Mouse (Mus musculus): ENCODE data around the gene Lrrc28. TPM values are rescaled to one million over a fixed set of nuclear protein-coding genes. Genes with fewer than 3 reads are reported as not detected.

Lrrc28 gene
- polyA plus RNA-seq, 1 experiment from 2014 or later: 22.1 TPM

- Histone ChIP-seq H3K4me2 (no peak overlapping the region), H3K4me1 (ENCODE audit: control insufficient read depth, insufficient read depth, low read length) (no peaks in the 10 kb centered on the region), H3K27ac (ENCODE audit: low read depth, low read length) (no peak overlapping the region), H3K9ac (ENCODE audit: low read length) (no peak overlapping the region), H3K27me3 (ENCODE audit: control insufficient read depth, insufficient read depth, low read length) (no peaks in the 10 kb centered on the region), H3K36me3 (ENCODE audit: control insufficient read depth, insufficient read depth, low read length) (no peaks in the 10 kb centered on the region), H3K4me3 (ENCODE audit: low read depth, low read length) (no peak overlapping the region), H3K9me3 (ENCODE audit: control insufficient read depth, low read length) (no peaks in the 10 kb centered on the region)
- 83% methylated on average over 5 of the region's 5 CpGs for WGBS
- no peak for DNase-seq (ENCODE audit: low spot score, missing footprints)
- ATAC-seq (ENCODE audit: low FRiP score): no peak
Measured at GRCm38 (mm10) chr7:67486417-67486816, 158.7 kb downstream of the Lrrc28 start.

GRCm38 (mm10) chr7:67483698-67484097, 161.4 kb downstream of the Lrrc28 start:
- Histone ChIP-seq H3K4me3 (ENCODE audit: low read depth, low read length) (no peak overlapping the region), H3K27ac (ENCODE audit: low read depth, low read length) (no peak overlapping the region), H3K4me1 (ENCODE audit: control insufficient read depth, insufficient read depth, low read length) (no peaks in the 10 kb centered on the region), H3K36me3 (ENCODE audit: control insufficient read depth, insufficient read depth, low read length) (no peaks in the 10 kb centered on the region), H3K27me3 (ENCODE audit: control insufficient read depth, insufficient read depth, low read length) (no peaks in the 10 kb centered on the region), H3K9me3 (ENCODE audit: control insufficient read depth, low read length) (no peaks in the 10 kb centered on the region), H3K4me2 (no peak overlapping the region), H3K9ac (ENCODE audit: low read length) (no peak overlapping the region)
- 87% methylated on average over 4 of the region's 4 CpGs for WGBS
- ATAC-seq (ENCODE audit: low FRiP score): no peak
- no peak for DNase-seq (ENCODE audit: low spot score, missing footprints)

DNA sequence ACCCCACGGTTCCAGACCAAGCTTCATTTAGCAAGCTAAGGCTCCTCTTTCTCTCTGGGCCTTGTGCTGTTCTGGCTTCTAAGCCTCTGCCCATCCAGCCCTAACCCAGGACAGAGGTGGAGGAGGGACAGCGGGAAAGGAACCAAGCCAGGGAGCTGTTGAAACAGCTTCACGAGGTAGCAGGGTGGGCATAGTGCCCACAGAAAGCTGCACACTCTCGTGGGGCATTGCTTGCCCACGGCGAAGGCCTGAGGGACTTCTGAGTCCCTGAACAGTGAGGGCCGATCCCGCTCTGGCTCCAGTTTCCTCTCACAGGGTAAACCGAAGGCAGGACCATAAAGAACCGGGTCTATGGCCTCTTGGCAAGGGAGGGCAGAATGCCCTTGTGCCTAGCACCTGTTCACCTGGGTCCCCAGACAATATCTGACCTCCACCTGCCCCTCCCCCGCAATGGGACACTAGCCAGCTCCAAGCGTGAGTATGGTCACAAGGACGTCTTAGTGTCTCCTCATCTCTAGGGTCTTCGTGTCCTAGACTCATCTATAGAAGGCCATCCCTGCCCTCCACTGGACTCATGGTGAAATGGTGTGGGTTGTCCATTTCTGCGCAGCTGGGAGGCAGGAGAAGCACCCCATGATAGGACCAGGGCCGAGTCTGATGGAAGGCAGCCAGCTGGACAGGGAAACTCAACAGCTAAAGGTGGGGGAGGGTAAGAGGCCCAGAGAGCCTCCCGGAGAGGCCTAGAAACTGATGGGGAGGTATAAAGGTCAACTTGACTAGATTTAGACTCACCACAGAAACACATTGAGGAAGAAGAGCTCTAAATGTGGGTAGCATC, 165.3 kb downstream of the Lrrc28 start:
- no peak overlapping the region for H3K9ac ChIP-seq (ENCODE audit: low read length)
- no peak overlapping the region for H3K27ac ChIP-seq (ENCODE audit: low read depth, low read length)

GRCm38 (mm10) chr7:67479168-67479567, 165.9 kb downstream of the Lrrc28 start:
- 73% methylated on average over 5 of the region's 5 CpGs for WGBS
- Histone ChIP-seq H3K9ac (ENCODE audit: low read length) (no peak overlapping the region), H3K27ac (ENCODE audit: low read depth, low read length) (no peak overlapping the region), H3K9me3 (ENCODE audit: control insufficient read depth, low read length) (no peaks in the 10 kb centered on the region), H3K4me2 (no peak overlapping the region), H3K4me1 (ENCODE audit: control insufficient read depth, insufficient read depth, low read length) (no peaks in the 10 kb centered on the region), H3K4me3 (ENCODE audit: low read depth, low read length) (no peak overlapping the region), H3K27me3 (ENCODE audit: control insufficient read depth, insufficient read depth, low read length) (no peaks in the 10 kb centered on the region), H3K36me3 (ENCODE audit: control insufficient read depth, insufficient read depth, low read length) (no peaks in the 10 kb centered on the region)
- DNase-seq (ENCODE audit: low spot score, missing footprints) (no peak), ATAC-seq (ENCODE audit: low FRiP score) (no peak; the same call in 1 of the 2 replicates)

More for the DNA sequence above, 165.3 kb downstream of the Lrrc28 start:
- no peak overlapping the region for H3K4me2 ChIP-seq
- 90% methylated on average over 17 of the region's 17 CpGs for WGBS
- no peaks in the 10 kb centered on the region for H3K9me3 ChIP-seq (ENCODE audit: control insufficient read depth, low read length)
- ATAC-seq (ENCODE audit: low FRiP score) (no peak), DNase-seq (ENCODE audit: low spot score, missing footprints) (no peak)
- H3K27me3 ChIP-seq (ENCODE audit: control insufficient read depth, insufficient read depth, low read length): no peaks in the 10 kb centered on the region
- no peaks in the 10 kb centered on the region for H3K4me1 ChIP-seq (ENCODE audit: control insufficient read depth, insufficient read depth, low read length)
- no peak overlapping the region for H3K4me3 ChIP-seq (ENCODE audit: low read depth, low read length)
- H3K36me3 ChIP-seq (ENCODE audit: control insufficient read depth, insufficient read depth, low read length): no peaks in the 10 kb centered on the region

DNA sequence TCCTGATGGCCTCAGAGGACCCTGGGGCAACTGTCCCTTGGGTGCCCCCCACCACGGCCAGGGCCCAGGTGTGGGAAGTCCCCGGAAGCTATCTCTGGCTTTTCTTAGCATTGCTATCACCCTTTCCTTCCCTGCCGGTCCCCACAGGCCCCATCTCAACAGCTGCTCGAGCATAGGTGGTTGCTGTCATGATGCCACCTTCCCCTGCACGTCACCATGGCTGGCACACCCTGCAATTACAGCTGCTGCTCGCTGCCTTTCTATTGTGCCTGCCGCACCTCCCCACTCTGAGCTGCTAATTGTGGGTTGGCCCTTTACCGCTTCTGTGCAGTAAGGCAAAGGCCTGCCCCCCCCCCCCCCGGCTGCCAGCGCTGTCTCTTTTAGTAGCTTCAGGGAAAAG, 167.1 kb downstream of the Lrrc28 start:
- 62% methylated on average over 8 of the region's 10 CpGs for WGBS
- Histone ChIP-seq H3K4me2 (no peak overlapping the region), H3K27ac (ENCODE audit: low read depth, low read length) (no peak overlapping the region)

GRCm38 (mm10) chr7:67471295-67471694, 173.8 kb downstream of the Lrrc28 start:
- WGBS: 81% methylated on average over 11 of the region's 11 CpGs
- DNase-seq (ENCODE audit: low spot score, missing footprints): no peak
- no peak overlapping the region for H3K9ac ChIP-seq (ENCODE audit: low read length)

More for the DNA sequence above, 167.1 kb downstream of the Lrrc28 start:
- Histone ChIP-seq H3K4me1 (ENCODE audit: control insufficient read depth, insufficient read depth, low read length) (no peaks in the 10 kb centered on the region), H3K4me3 (ENCODE audit: low read depth, low read length) (no peak overlapping the region), H3K9ac (ENCODE audit: low read length) (no peak overlapping the region), H3K27me3 (ENCODE audit: control insufficient read depth, insufficient read depth, low read length) (no peaks in the 10 kb centered on the region), H3K9me3 (ENCODE audit: control insufficient read depth, low read length) (no peaks in the 10 kb centered on the region), H3K36me3 (ENCODE audit: control insufficient read depth, insufficient read depth, low read length) (no peaks in the 10 kb centered on the region)
- ATAC-seq (ENCODE audit: low FRiP score): no peak
- no peak for DNase-seq (ENCODE audit: low spot score, missing footprints)

GRCm38 (mm10) chr7:67468802-67469408, 176.2 kb downstream of the Lrrc28 start:
- DNase-seq (ENCODE audit: low spot score, missing footprints) (no peak), ATAC-seq (ENCODE audit: low FRiP score) (no peak)
- no peak overlapping the region for H3K4me2 ChIP-seq
- no peak overlapping the region for H3K27ac ChIP-seq (ENCODE audit: low read depth, low read length)
- H3K36me3 ChIP-seq (ENCODE audit: control insufficient read depth, insufficient read depth, low read length): no peaks in the 10 kb centered on the region
- 65% methylated on average over 7 of the region's 7 CpGs for WGBS
- no peaks in the 10 kb centered on the region for H3K9me3 ChIP-seq (ENCODE audit: control insufficient read depth, low read length)
- no peaks in the 10 kb centered on the region; the same call in 1 of the 2 replicates for H3K4me1 ChIP-seq (ENCODE audit: control insufficient read depth, insufficient read depth, low read length)
- no peak overlapping the region for H3K4me3 ChIP-seq (ENCODE audit: low read depth, low read length)
- H3K27me3 ChIP-seq (ENCODE audit: control insufficient read depth, insufficient read depth, low read length): no peaks in the 10 kb centered on the region
- H3K9ac ChIP-seq (ENCODE audit: low read length): no peak overlapping the region

More at GRCm38 (mm10) chr7:67471295-67471694, 173.8 kb downstream of the Lrrc28 start:
- H3K4me1 ChIP-seq (ENCODE audit: control insufficient read depth, insufficient read depth, low read length): no peaks in the 10 kb centered on the region
- ATAC-seq (ENCODE audit: low FRiP score): no peak
- H3K27ac ChIP-seq (ENCODE audit: low read depth, low read length): no peak overlapping the region
- no peaks in the 10 kb centered on the region for H3K27me3 ChIP-seq (ENCODE audit: control insufficient read depth, insufficient read depth, low read length)
- H3K9me3 ChIP-seq (ENCODE audit: control insufficient read depth, low read length): no peaks in the 10 kb centered on the region
- H3K36me3 ChIP-seq (ENCODE audit: control insufficient read depth, insufficient read depth, low read length): no peaks in the 10 kb centered on the region
- no peak overlapping the region for H3K4me3 ChIP-seq (ENCODE audit: low read depth, low read length)
- H3K4me2 ChIP-seq: no peak overlapping the region

- Histone ChIP-seq H3K4me2 (no peak overlapping the region), H3K27ac (ENCODE audit: low read depth, low read length) (no peak overlapping the region), H3K4me1 (ENCODE audit: control insufficient read depth, insufficient read depth, low read length) (peaks cover 7% of the 10 kb centered on the region; the same call in 1 of the 2 replicates), H3K4me3 (ENCODE audit: low read depth, low read length) (no peak overlapping the region), H3K9ac (ENCODE audit: low read length) (no peak overlapping the region), H3K9me3 (ENCODE audit: control insufficient read depth, low read length) (no peaks in the 10 kb centered on the region), H3K36me3 (ENCODE audit: control insufficient read depth, insufficient read depth, low read length) (no peaks in the 10 kb centered on the region), H3K27me3 (ENCODE audit: control insufficient read depth, insufficient read depth, low read length) (no peaks in the 10 kb centered on the region)
- 94% methylated on average over 3 of the region's 3 CpGs for WGBS
- DNase-seq (ENCODE audit: low spot score, missing footprints): no peak
- ATAC-seq (ENCODE audit: low FRiP score): no peak
Measured at GRCm38 (mm10) chr7:67468180-67468579, 176.9 kb downstream of the Lrrc28 start.

GRCm38 (mm10) chr7:67466322-67466721, 178.7 kb downstream of the Lrrc28 start:
- H3K4me1 ChIP-seq (ENCODE audit: control insufficient read depth, insufficient read depth, low read length): peaks cover 13% of the 10 kb centered on the region
- H3K9ac ChIP-seq (ENCODE audit: low read length): no peak overlapping the region
- DNase-seq (ENCODE audit: low spot score, missing footprints): no peak
- no peak for ATAC-seq (ENCODE audit: low FRiP score)
- no peak overlapping the region for H3K27ac ChIP-seq (ENCODE audit: low read depth, low read length)
- H3K27me3 ChIP-seq (ENCODE audit: control insufficient read depth, insufficient read depth, low read length): no peaks in the 10 kb centered on the region
- 84% methylated on average over 2 of the region's 2 CpGs for WGBS
- H3K4me2 ChIP-seq: no peak overlapping the region
- no peak overlapping the region for H3K4me3 ChIP-seq (ENCODE audit: low read depth, low read length)
- H3K9me3 ChIP-seq (ENCODE audit: control insufficient read depth, low read length): no peaks in the 10 kb centered on the region
- H3K36me3 ChIP-seq (ENCODE audit: control insufficient read depth, insufficient read depth, low read length): no peaks in the 10 kb centered on the region
